Mouse (Mus musculus) splenic B cell, adult 2 months (primary cell): ENCODE data around the gene Zkscan14.
"Not testable (repeated sequence)": the region's sequence is repeated elsewhere in the genome, so short reads cannot be mapped to it uniquely, and the experiment has no call there.

Experiments
- DNase-seq: peaks from one replicate; pipeline ENCODE4 v3.0.0-alpha.2; 2011; ENCODE audit warnings: low read depth, low spot score
- H3K27me3 ChIP-seq: 2 replicates; pipeline ENCODE4 v1.6.1; 2012; ENCODE audit warnings: mild to moderate bottlenecking, low read length, moderate library complexity, mixed read lengths; ENCODE audit not compliant: control insufficient read depth, poor library complexity, insufficient read depth, severe bottlenecking
- H3K36me3 ChIP-seq: 2 replicates; pipeline ENCODE4 v1.6.1; 2012; ENCODE audit warnings: mild to moderate bottlenecking, low read length, moderate library complexity, mixed read lengths; ENCODE audit not compliant: control insufficient read depth, poor library complexity, insufficient read depth, severe bottlenecking

The Zkscan14 gene

DNA sequence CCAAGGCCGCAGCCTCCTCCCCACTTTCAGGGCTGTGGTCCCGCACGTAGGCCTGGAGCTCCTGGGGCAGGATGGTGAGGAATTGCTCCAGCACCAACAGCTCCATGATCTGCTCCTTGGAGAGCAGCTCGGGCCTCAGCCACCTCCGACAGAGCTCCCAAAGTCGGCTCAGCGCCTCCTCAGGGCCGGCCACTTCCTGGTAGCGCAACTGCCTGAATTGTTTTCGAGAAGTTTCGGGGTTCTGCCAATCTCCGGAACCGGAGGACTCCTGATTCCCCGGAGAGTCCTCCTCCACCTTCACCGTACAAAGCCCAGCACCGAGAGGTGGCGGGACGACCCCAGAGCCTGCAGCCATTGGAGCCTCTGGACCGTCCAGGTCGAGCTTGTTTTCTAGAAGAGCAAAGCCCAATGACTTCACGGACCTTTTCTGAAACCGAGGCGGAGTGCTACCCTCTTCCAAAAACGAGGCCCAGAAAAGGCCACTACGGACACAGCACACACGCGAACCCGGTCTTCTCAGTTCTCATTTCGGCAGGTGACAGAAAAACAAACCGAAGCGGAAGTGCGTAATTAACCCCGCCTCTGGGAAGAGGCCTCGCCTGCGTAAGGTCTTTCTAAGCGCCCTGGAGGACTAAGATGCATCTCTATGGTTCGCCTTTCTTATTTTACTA is at the start of gene Zkscan14:
Gene Zkscan14, minus strand, starts transcription at position 548 of the 671 bp plus-strand sequence.
- no peaks in the 10 kb centered on the region; the same call in 1 of the 2 replicates for H3K36me3 ChIP-seq
- DNase-seq: peak; percentile 95
- no peaks in the 10 kb centered on the region for H3K27me3 ChIP-seq

DNA sequence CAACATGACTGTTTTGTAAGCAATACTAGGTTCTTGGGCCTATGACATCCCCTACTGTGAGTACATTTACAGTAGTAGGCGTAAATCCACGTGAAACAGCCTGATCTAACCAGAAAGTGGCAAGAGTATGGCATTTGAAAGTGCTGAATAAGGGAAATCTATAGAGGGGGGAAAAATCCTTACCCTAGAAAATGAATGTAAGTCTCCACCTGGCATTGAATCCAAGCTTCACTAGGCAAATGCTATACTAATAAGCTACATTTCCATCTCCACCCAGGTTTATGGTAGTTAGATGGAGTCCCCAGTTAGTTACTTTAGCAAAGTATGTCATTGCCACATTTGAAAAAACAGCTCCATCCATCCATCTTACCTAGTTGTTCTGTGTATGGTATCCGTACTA is 47.9 kb upstream of the Zkscan14 start:
- Histone ChIP-seq H3K36me3 (peaks cover 12% of the 10 kb centered on the region; the same call in 1 of the 2 replicates), H3K27me3 (no peaks in the 10 kb centered on the region)
- DNase-seq: no peak

- DNase-seq: peak; percentile 70
- no peaks in the 10 kb centered on the region for H3K27me3 ChIP-seq
Observed at GRCm38 (mm10) chr5:145234636-145235035, 33.0 kb upstream of the Zkscan14 start.

DNA sequence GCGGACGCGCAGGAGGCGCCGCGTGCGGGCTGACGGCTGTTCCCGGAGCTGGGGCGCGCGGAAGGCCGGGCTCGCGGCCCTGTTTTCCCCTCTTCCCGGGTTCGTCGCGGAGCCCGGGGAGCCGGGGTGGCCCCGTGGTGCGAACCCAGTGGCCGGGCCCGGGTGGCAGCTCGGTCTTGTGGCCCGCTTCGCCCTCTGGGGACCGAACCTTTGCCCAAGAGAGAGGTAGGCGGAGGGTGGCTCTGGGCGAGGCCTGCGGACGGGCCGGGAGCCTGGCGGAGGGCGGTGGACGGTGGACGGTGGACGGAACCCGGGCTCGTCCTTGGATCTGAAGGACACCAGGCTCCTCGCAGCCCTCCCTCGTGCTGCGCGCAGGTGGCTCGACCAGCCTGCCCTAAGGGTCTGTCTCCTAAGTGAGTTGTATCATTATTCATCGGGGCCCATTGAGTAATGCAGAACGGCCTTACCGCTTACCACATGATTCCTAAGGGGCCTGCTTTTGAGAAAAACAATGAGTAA is 30.3 kb upstream of the Zkscan14 start:
- H3K27me3 ChIP-seq: no peaks in the 10 kb centered on the region
- H3K36me3 ChIP-seq: peaks cover 6% of the 10 kb centered on the region
- DNase-seq: no peak

More at GRCm38 (mm10) chr5:145234636-145235035, 33.0 kb upstream of the Zkscan14 start:
- H3K36me3 ChIP-seq: peaks cover 10% of the 10 kb centered on the region

- no peaks in the 10 kb centered on the region for H3K27me3 ChIP-seq
- peak; percentile 98 for DNase-seq
Observed at GRCm38 (mm10) chr5:145231367-145231871, 29.8 kb upstream of the Zkscan14 start, which contains the start of gene Zfp655. Zfp655 (plus strand) TSS chr5:145231715.

DNA sequence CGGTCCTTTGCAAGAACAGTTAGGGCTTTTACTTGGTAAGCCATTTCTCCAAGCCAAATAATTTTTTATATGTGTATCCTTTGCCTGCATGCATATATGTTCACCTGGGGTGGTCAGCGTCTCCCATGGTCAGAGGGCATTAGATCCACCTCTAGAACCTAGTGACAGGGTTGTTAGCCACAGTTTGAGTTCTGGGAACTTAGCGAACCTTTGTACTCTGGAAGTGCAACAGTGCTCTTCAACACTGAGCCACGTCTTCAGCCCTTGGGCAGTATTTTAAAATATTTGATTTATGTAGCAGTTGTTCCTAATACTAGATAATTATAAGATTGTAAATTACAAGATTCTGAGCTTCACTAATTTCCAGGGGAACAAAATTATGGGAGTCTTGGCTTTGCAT is 29.0 kb upstream of the Zkscan14 start:
- Histone ChIP-seq H3K27me3 (no peaks in the 10 kb centered on the region), H3K36me3 (0 out of 2 replicates have a peak, but pooled peaks cover 3% of the 10 kb centered on the region)
- no peak for DNase-seq

More at GRCm38 (mm10) chr5:145231367-145231871, 29.8 kb upstream of the Zkscan14 start, which contains the start of gene Zfp655:
- peaks cover 5% of the 10 kb centered on the region; the same call in 1 of the 2 replicates for H3K36me3 ChIP-seq

GRCm38 (mm10) chr5:145229283-145229682 is 27.6 kb upstream of the Zkscan14 start:
- not testable (repeated sequence) for DNase-seq, H3K27me3 ChIP-seq, H3K36me3 ChIP-seq

GRCm38 (mm10) chr5:145226453-145226852 is 24.8 kb upstream of the Zkscan14 start:
- Histone ChIP-seq H3K27me3 (no peaks in the 10 kb centered on the region), H3K36me3 (no peaks in the 10 kb centered on the region)
- no peak for DNase-seq

DNA sequence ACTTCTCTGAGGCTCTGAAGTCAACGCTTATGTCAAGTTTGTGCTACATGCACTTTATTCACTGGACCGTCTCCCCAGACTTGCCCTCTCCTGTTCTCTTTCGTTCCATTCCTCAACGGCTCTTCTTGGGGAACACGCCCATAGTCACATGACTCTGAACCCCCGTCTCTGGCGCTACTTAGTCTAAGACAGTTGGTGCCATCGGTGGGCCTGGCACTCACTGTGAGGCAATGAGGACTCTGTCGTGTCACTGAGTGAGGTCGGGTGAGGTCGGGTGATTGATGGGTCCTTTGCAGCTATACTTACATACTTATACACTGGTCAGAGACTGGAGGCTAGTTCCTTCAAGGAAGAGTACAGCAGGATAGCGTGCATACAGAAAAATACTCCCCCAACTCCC is 21.7 kb upstream of the Zkscan14 start:
- Histone ChIP-seq H3K36me3 (peaks cover 7% of the 10 kb centered on the region), H3K27me3 (no peaks in the 10 kb centered on the region)
- DNase-seq: no peak

DNA sequence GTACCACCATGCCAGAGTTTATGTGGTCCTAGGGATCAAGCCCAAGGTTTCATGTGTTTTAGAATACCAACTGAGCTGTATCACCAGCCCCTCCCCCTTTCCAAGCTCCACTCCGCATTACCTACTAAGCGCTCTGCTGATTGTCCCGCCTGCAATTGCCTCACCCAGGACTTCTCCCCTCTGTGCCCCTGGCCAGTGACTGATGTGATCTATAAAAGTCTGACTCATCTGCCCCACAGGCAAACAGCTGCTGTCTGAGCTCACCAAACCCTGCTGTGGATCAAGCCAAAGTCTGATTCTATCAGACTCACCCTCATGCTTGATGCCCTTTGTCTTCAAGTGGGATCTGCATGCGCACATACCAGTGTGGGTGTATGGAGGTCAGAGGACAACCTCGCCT is 21.2 kb upstream of the Zkscan14 start:
- DNase-seq: no peak
- peaks cover 7% of the 10 kb centered on the region for H3K36me3 ChIP-seq
- no peaks in the 10 kb centered on the region for H3K27me3 ChIP-seq

DNA sequence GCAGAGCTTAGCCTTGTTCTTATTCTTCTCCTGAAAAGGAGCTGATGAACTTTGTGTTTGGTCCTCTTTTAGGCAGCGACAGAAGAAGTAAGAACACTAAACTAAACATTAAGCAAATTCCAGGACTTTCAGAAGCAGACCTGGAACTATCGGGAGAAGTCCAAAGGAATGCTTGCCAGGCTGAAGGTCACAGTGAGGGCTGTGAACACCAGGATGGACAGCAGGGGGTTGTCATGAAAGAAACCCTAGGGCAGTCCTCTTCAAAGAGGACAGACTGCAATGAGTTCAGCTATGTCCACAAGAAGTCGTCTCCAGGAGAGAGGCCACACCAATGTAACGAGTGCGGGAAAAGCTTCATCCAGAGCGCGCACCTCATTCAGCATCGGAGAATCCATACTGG is 18.3 kb upstream of the Zkscan14 start:
- peaks cover 7% of the 10 kb centered on the region for H3K36me3 ChIP-seq
- DNase-seq: no peak
- H3K27me3 ChIP-seq: no peaks in the 10 kb centered on the region

GRCm38 (mm10) chr5:145218671-145219070 is 17.0 kb upstream of the Zkscan14 start:
- no peaks in the 10 kb centered on the region for H3K27me3 ChIP-seq
- no peak for DNase-seq

DNA sequence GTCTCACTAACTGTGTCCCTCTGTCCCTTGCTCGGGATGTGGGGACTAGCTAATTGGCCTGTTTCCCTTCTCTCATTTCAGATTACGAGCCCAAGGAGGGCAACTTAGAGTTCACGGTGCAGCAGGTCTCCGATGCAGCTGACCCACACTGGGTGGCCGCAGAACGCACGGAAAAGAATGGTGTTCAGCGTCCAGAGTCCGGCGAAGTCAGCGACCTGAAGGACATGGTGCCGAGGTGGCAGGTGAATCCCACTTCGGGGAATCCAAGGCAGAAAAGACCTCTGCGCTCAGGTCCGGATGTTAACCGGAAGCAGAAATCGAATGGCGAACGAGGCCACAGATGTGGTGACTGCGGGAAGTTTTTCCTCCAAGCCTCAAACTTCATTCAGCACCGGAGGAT is 16.5 kb upstream of the Zkscan14 start:
- Histone ChIP-seq H3K36me3 (peaks cover 7% of the 10 kb centered on the region), H3K27me3 (no peaks in the 10 kb centered on the region)
- DNase-seq: no peak

More at GRCm38 (mm10) chr5:145218671-145219070, 17.0 kb upstream of the Zkscan14 start:
- H3K36me3 ChIP-seq: peaks cover 7% of the 10 kb centered on the region

GRCm38 (mm10) chr5:145217746-145218145 is 16.1 kb upstream of the Zkscan14 start:
- DNase-seq: no peak
- H3K27me3 ChIP-seq: no peaks in the 10 kb centered on the region
- peaks cover 7% of the 10 kb centered on the region for H3K36me3 ChIP-seq

GRCm38 (mm10) chr5:145214679-145215078 is 13.0 kb upstream of the Zkscan14 start:
- no peaks in the 10 kb centered on the region for H3K36me3 ChIP-seq
- no peak for DNase-seq
- H3K27me3 ChIP-seq: no peaks in the 10 kb centered on the region
